Mouse (Mus musculus): ENCODE data around the gene Wscd1.

DNA sequence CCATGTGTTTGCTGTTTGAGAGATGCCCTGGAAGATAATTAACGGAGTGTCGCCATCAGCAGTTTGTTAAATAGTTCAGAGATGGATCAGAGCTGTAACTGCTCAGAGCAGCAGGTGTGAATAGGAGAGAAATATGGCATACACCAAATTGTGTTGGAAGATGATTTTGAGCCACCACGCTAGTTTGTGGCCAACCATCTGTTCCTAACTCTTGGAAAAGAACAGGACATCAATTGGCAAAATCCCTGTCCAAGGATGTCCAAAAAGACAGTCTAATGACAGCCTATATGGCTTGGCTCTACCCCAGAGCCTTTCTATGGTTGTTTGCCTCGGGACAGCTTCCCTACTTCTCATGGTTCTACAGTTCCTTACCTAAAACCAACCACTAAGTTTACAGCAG, 49.5 kb downstream of the Wscd1 start:
- TF ChIP-seq POLR2A (IDR thresholded peaks at IDR 0.05; ENCODE audit: borderline replicate concordance, extremely low read depth, low read depth, low read length) (no peak), CTCF (IDR thresholded peaks at IDR 0.05; ENCODE audit: insufficient read depth, low read length) (no peak)
